Mouse (Mus musculus): Measurements from ENCODE around the gene Itga9. TPM values are rescaled to one million over a fixed set of nuclear protein-coding genes. Genes with fewer than 3 reads are reported as not detected.

Gene Itga9
- polyA plus RNA-seq, 1 experiment from 2014 or later: 1.6 TPM

GRCm38 (mm10) chr9:118939831-118940230 is 333.3 kb downstream of the Itga9 start:
- Histone ChIP-seq H3K36me3 (no peaks in the 10 kb centered on the region), H3K4me1 (0 out of 2 replicates have a peak, but pooled peaks cover 9% of the 10 kb centered on the region), H3K9me3 (no peaks in the 10 kb centered on the region), H3K27ac (replicated peaks) (no peak overlapping the region), H3K27me3 (no peaks in the 10 kb centered on the region), H3K9ac (replicated peaks) (no peak overlapping the region), H3K4me2 (replicated peaks) (no peak overlapping the region), H3K4me3 (no peak overlapping the region)
- 82% methylated on average over 12 of the region's 12 CpGs for WGBS
- no peak for ATAC-seq (replicated peaks)

- Histone ChIP-seq H3K36me3 (no peaks in the 10 kb centered on the region), H3K4me2 (replicated peaks) (no peak overlapping the region), H3K9ac (replicated peaks) (no peak overlapping the region), H3K27ac (replicated peaks) (no peak overlapping the region), H3K4me1 (0 out of 2 replicates have a peak, but pooled peaks cover 9% of the 10 kb centered on the region), H3K4me3 (no peak overlapping the region), H3K27me3 (no peaks in the 10 kb centered on the region), H3K9me3 (no peaks in the 10 kb centered on the region)
- no peak for ATAC-seq (replicated peaks)
- 73% methylated on average over 12 of the region's 12 CpGs for WGBS
Observed at GRCm38 (mm10) chr9:118940591-118941207, 334.2 kb downstream of the Itga9 start.

GRCm38 (mm10) chr9:118942030-118942429 is 335.5 kb downstream of the Itga9 start:
- Histone ChIP-seq H3K4me2 (replicated peaks) (no peak overlapping the region), H3K9ac (replicated peaks) (no peak overlapping the region), H3K4me1 (0 out of 2 replicates have a peak, but pooled peaks cover 9% of the 10 kb centered on the region), H3K36me3 (no peaks in the 10 kb centered on the region), H3K9me3 (no peaks in the 10 kb centered on the region), H3K27ac (replicated peaks) (no peak overlapping the region), H3K27me3 (no peaks in the 10 kb centered on the region), H3K4me3 (no peak overlapping the region)
- WGBS: 85% methylated on average over 4 of the region's 4 CpGs
- no peak for ATAC-seq (replicated peaks)

DNA sequence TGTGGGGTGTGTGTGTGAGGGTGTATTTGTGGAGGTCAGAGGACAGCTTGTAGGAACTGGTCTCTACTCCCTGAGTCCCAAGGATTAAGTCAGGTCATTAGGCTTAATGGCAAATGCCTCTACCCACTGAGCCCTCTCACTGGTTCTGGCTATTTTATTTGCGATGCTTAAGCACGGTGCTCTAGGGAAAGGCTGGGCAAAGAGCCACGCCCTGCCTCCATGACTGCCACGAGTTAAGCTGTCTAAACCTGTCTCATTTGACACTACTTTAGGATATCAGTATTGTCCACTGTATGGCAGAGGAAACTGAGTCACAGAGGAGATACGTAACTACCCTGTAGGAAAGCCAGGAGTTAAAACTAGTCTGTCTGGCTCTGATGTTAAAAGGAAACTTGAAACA is 337.5 kb downstream of the Itga9 start:
- Histone ChIP-seq H3K4me2 (replicated peaks) (no peak overlapping the region), H3K36me3 (no peaks in the 10 kb centered on the region), H3K9ac (replicated peaks) (no peak overlapping the region), H3K27me3 (no peaks in the 10 kb centered on the region), H3K4me3 (no peak overlapping the region), H3K27ac (replicated peaks) (no peak overlapping the region), H3K9me3 (no peaks in the 10 kb centered on the region), H3K4me1 (0 out of 2 replicates have a peak, but pooled peaks cover 9% of the 10 kb centered on the region)
- WGBS: 58% methylated on average over 5 of the region's 5 CpGs
- no peak for ATAC-seq (replicated peaks)

DNA sequence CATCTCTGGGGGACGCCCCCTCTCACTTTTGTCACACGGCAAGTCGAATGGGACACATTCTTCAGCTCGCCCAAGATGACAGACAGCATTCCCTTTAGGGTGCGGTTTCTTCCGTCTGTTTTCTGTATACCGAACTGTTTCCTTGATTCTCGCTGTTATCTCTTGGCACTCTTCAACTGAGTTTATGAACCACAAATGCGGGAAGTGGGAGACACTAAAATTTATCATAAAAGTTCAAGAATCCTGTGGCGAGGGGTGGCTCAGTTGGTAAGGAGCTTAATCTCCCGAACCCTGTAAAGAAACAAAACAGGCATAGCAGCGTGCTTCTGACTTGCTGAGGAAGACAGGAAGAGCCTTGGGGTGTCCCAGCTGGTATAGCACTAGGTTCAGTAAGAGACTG is 337.9 kb downstream of the Itga9 start:
- H3K9ac ChIP-seq (replicated peaks): no peak overlapping the region
- WGBS: 74% methylated on average over 12 of the region's 12 CpGs
- H3K4me3 ChIP-seq: no peak overlapping the region
- H3K4me1 ChIP-seq: 0 out of 2 replicates have a peak, but pooled peaks cover 7% of the 10 kb centered on the region
- no peak overlapping the region for H3K4me2 ChIP-seq (replicated peaks)
- H3K9me3 ChIP-seq: no peaks in the 10 kb centered on the region
- ATAC-seq (replicated peaks): no peak
- H3K36me3 ChIP-seq: no peaks in the 10 kb centered on the region
- no peaks in the 10 kb centered on the region for H3K27me3 ChIP-seq
- no peak overlapping the region for H3K27ac ChIP-seq (replicated peaks)

GRCm38 (mm10) chr9:118948486-118948885 is 342.0 kb downstream of the Itga9 start:
- no peaks in the 10 kb centered on the region for H3K27me3 ChIP-seq
- H3K9ac ChIP-seq (replicated peaks): no peak overlapping the region
- H3K27ac ChIP-seq (replicated peaks): no peak overlapping the region
- no peak for ATAC-seq (replicated peaks)
- H3K36me3 ChIP-seq: no peaks in the 10 kb centered on the region
- WGBS: 94% methylated on average over 5 of the region's 5 CpGs
- H3K4me2 ChIP-seq (replicated peaks): no peak overlapping the region
- H3K9me3 ChIP-seq: no peaks in the 10 kb centered on the region
- H3K4me1 ChIP-seq: no peaks in the 10 kb centered on the region
- no peak overlapping the region for H3K4me3 ChIP-seq

- 90% methylated on average over 8 of the region's 8 CpGs for WGBS
- H3K36me3 ChIP-seq: no peaks in the 10 kb centered on the region
- H3K4me3 ChIP-seq: no peak overlapping the region
- no peaks in the 10 kb centered on the region for H3K4me1 ChIP-seq
- no peak for ATAC-seq (replicated peaks)
- no peaks in the 10 kb centered on the region for H3K27me3 ChIP-seq
- H3K4me2 ChIP-seq (replicated peaks): no peak overlapping the region
- no peak overlapping the region for H3K27ac ChIP-seq (replicated peaks)
- no peak overlapping the region for H3K9ac ChIP-seq (replicated peaks)
- H3K9me3 ChIP-seq: no peaks in the 10 kb centered on the region
Observed at GRCm38 (mm10) chr9:118949124-118949523, 342.6 kb downstream of the Itga9 start.

DNA sequence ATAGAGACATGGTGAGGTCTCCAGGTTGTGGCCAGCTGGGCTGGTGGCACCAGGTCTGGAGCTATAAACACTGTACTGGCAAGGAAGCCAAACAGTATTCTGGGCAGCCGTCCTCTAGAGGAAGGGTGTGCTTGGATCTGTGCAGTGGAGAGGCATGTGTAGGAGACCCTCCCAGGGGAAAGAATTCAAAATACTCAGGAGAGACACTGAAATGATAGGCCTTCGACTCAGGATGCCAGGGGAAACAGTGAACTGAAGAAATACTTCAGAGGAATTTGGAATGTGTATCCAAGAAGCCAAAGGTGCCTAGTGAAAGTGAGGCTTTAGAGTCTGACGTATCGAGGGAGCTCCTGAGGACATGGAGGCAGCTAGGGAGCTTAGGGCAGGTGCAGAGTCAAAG is 343.2 kb downstream of the Itga9 start:
- no peak overlapping the region for H3K9ac ChIP-seq (replicated peaks)
- no peak for ATAC-seq (replicated peaks)
- WGBS: 85% methylated on average over 4 of the region's 4 CpGs
- H3K9me3 ChIP-seq: no peaks in the 10 kb centered on the region
- no peak overlapping the region for H3K4me3 ChIP-seq
- H3K36me3 ChIP-seq: no peaks in the 10 kb centered on the region
- H3K4me1 ChIP-seq: no peaks in the 10 kb centered on the region
- H3K27ac ChIP-seq (replicated peaks): no peak overlapping the region
- no peak overlapping the region for H3K4me2 ChIP-seq (replicated peaks)
- H3K27me3 ChIP-seq: no peaks in the 10 kb centered on the region

DNA sequence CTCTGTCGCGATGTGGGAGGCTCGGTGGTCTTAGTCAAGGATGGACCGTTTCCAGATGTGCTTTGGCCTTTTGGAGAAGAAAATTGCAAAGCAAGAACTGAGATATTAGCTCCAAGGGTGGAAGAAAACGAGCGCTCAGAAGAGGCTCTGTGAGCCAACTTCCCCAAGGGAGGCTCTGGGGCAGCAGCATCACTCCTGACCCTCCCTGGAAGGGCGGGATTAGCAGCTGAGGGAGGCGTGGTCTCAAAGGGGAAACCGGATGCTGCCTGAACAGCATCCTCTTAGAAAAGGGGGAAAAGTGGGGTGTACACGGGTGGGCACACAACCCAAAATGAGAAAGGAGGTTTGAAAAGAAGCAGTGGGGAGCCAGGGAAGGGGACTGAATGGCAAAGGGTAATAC is 343.6 kb downstream of the Itga9 start:
- no peak overlapping the region for H3K4me2 ChIP-seq (replicated peaks)
- no peak for ATAC-seq (replicated peaks)
- H3K9me3 ChIP-seq: no peaks in the 10 kb centered on the region
- H3K27me3 ChIP-seq: no peaks in the 10 kb centered on the region
- 78% methylated on average over 10 of the region's 10 CpGs for WGBS
- H3K36me3 ChIP-seq: no peaks in the 10 kb centered on the region
- no peak overlapping the region for H3K9ac ChIP-seq (replicated peaks)
- no peak overlapping the region for H3K27ac ChIP-seq (replicated peaks)
- H3K4me3 ChIP-seq: no peak overlapping the region
- no peaks in the 10 kb centered on the region for H3K4me1 ChIP-seq

Other genes starting within 250 kb of the Itga9 start
- gene Eomes, start 128.5 kb upstream of the Itga9 start, polyA plus RNA-seq (2015; fragmentation: Nextera tagmentation; extraction: Ambion mirVana): 28.3 and 33.9 TPM in 2 replicates
- gene Golga4, start 100.4 kb upstream of the Itga9 start, polyA plus RNA-seq (2015; fragmentation: Nextera tagmentation; extraction: Ambion mirVana): 53.4 and 59.3 TPM in 2 replicates

Data from forebrain, embryonic 15.5 days (tissue).